Mouse (Mus musculus) MEL (cell line): ENCODE measurements at regions not wholly inside any gene's neighbourhood (a gene's known extent, or its start where the extent isn't known, plus 50 kb on each side); places are given as distances from the start of the nearest gene placed in this dataset.
A peak's percentile ranks its signal among the peaks of the same experiment; 100 is the strongest.

Source experiments
- DNase-seq: peaks from one replicate; pipeline ENCODE4 v3.0.0; 2011; ENCODE audit warnings: low read depth, low spot score
- H3K27ac ChIP-seq: 2 replicates; pipeline ENCODE4 v1.5.1; 2012; ENCODE audit warnings: low read depth, mild to moderate bottlenecking, control low read depth, low read length, moderate library complexity; ENCODE audit not compliant: control insufficient read depth
- H3K27me3 ChIP-seq, 2 experiments: fragments of 150-350 bp in 1 of 2; sonication (generic) in 1 of 2; 2 replicates each; pipeline ENCODE4 v1.6.1; 2012; ENCODE audit warnings: low read length in 2 of 2, mild to moderate bottlenecking in 2 of 2, improper control_type of control experiment in 1 of 2, moderate library complexity in 1 of 2; ENCODE audit not compliant: insufficient read depth in 2 of 2, control insufficient read depth in 1 of 2
- H3K36me3 ChIP-seq, 2 experiments: 2 replicates each; pipeline ENCODE4 v1.6.1; 2012 to 2014; ENCODE audit warnings: low read length in 2 of 2, improper control_type of control experiment in 1 of 2, inconsistent platforms in 1 of 2, mild to moderate bottlenecking in 1 of 2; ENCODE audit not compliant: insufficient read depth in 2 of 2, control insufficient read depth in 1 of 2
- H3K4me1 ChIP-seq, 2 experiments: fragments of 150-350 bp in 1 of 2; sonication (generic) in 1 of 2; 2 replicates each; pipeline ENCODE4 v1.6.1; 2012; ENCODE audit warnings: low read length in 2 of 2, improper control_type of control experiment in 1 of 2, mild to moderate bottlenecking in 1 of 2; ENCODE audit not compliant: insufficient read depth in 2 of 2, control insufficient read depth in 1 of 2
- H3K4me3 ChIP-seq, 2 experiments: fragments of 150-350 bp in 1 of 2; sonication (generic) in 1 of 2; 2 replicates each; pipeline ENCODE4 v1.5.1; 2012; ENCODE audit warnings: low read depth in 2 of 2, low read length in 2 of 2, mild to moderate bottlenecking in 2 of 2, moderate library complexity in 2 of 2, control low read depth in 1 of 2, improper control_type of control experiment in 1 of 2; ENCODE audit not compliant: control insufficient read depth in 1 of 2, insufficient read depth in 1 of 2
- H3K79me2 ChIP-seq: 2 replicates; pipeline ENCODE4 v1.6.1; 2012; ENCODE audit warnings: mild to moderate bottlenecking, low read length, moderate library complexity; ENCODE audit not compliant: control insufficient read depth, poor library complexity, insufficient read depth
- H3K9ac ChIP-seq: 2 replicates; pipeline ENCODE4 v1.6.1; 2012; ENCODE audit warnings: low read depth, mild to moderate bottlenecking, control low read depth, low read length, moderate library complexity; ENCODE audit not compliant: control insufficient read depth, poor library complexity, severe bottlenecking
- H3K9me3 ChIP-seq: fragments of 150-350 bp; sonication (generic); replicated peaks from 2 replicates; pipeline ENCODE4 v1.6.1; 2012; ENCODE audit warnings: mild to moderate bottlenecking, low read length, improper control_type of control experiment, moderate library complexity; ENCODE audit not compliant: insufficient read depth
- CTCF ChIP-seq, 3 experiments: IDR thresholded peaks in 2 of 3; conservative IDR thresholded peaks in 1 of 3; 2 replicates each; pipeline ENCODE4 v1.5.1; 2011 to 2012; ENCODE audit warnings: low read length in 3 of 3, low read depth in 2 of 3, mild to moderate bottlenecking in 2 of 3, improper control_type of control experiment in 1 of 3, inconsistent platforms in 1 of 3, mixed read lengths in 1 of 3, moderate library complexity in 1 of 3; ENCODE audit not compliant: control insufficient read depth in 1 of 3, insufficient read depth in 1 of 3, poor library complexity in 1 of 3, severe bottlenecking in 1 of 3
- E2F4 ChIP-seq: IDR thresholded peaks from 2 replicates; pipeline ENCODE4 v1.6.1; 2011; ENCODE audit warnings: low read depth, low read length, improper control_type of control experiment, borderline replicate concordance
- ELF1 ChIP-seq: IDR thresholded peaks from 2 replicates; pipeline ENCODE4 v1.6.1; 2014; ENCODE audit warnings: low read depth, mild to moderate bottlenecking, inconsistent platforms, low read length, improper control_type of control experiment, moderate library complexity
- ETS1 ChIP-seq: IDR thresholded peaks from 2 replicates; pipeline ENCODE4 v1.6.1; 2012; ENCODE audit warnings: low read depth, mild to moderate bottlenecking, inconsistent platforms, low read length, improper control_type of control experiment, moderate library complexity
- GABPA ChIP-seq: IDR thresholded peaks from 2 replicates; pipeline ENCODE4 v1.6.1; 2012; ENCODE audit warnings: low read depth, mild to moderate bottlenecking, inconsistent platforms, low read length, improper control_type of control experiment, moderate library complexity
- HCFC1 ChIP-seq: IDR thresholded peaks from 2 replicates; pipeline ENCODE4 v1.6.1; 2012; ENCODE audit warnings: low read depth, mild to moderate bottlenecking, inconsistent platforms, low read length, improper control_type of control experiment, moderate library complexity
- JUND ChIP-seq: IDR thresholded peaks from 2 replicates; pipeline ENCODE4 v1.6.1; 2011; ENCODE audit warnings: low read depth, mild to moderate bottlenecking, improper control_type of control experiment, low read length
- MEF2A ChIP-seq: IDR thresholded peaks from 2 replicates; pipeline ENCODE4 v1.6.1; 2014; ENCODE audit warnings: low read depth, mild to moderate bottlenecking, inconsistent platforms, low read length, improper control_type of control experiment; ENCODE audit not compliant: poor library complexity, insufficient replicate concordance, severe bottlenecking; ENCODE audit errors: extremely low read depth
- MYB ChIP-seq: IDR thresholded peaks from 2 replicates; pipeline ENCODE4 v1.6.1; 2011; ENCODE audit warnings: mild to moderate bottlenecking, low read depth, low read length, improper control_type of control experiment
- MYC ChIP-seq: IDR thresholded peaks from 2 replicates; pipeline ENCODE4 v1.6.1; 2011; ENCODE audit warnings: low read depth, mild to moderate bottlenecking, low read length, improper control_type of control experiment, moderate library complexity
- NELFE ChIP-seq: IDR thresholded peaks from 2 replicates; pipeline ENCODE4 v1.6.1; 2011; ENCODE audit warnings: low read depth, low read length, improper control_type of control experiment
- NRF1 ChIP-seq: IDR thresholded peaks from 2 replicates; pipeline ENCODE4 v1.6.1; 2014; ENCODE audit warnings: low read depth, mild to moderate bottlenecking, inconsistent platforms, low read length, improper control_type of control experiment, moderate library complexity; ENCODE audit not compliant: poor library complexity, insufficient read depth, severe bottlenecking
- POLR2A ChIP-seq, 2 experiments: IDR thresholded peaks; 2 replicates each; pipeline ENCODE4 v1.6.1; 2011 to 2012; ENCODE audit warnings: low read length in 2 of 2, mild to moderate bottlenecking in 2 of 2, control low read depth in 1 of 2, improper control_type of control experiment in 1 of 2, low read depth in 1 of 2, moderate library complexity in 1 of 2; ENCODE audit not compliant: control insufficient read depth in 1 of 2, insufficient read depth in 1 of 2, poor library complexity in 1 of 2
- POLR2AphosphoS5 ChIP-seq: IDR thresholded peaks from 2 replicates; pipeline ENCODE4 v1.6.1; 2012; ENCODE audit warnings: low read depth, borderline replicate concordance, mild to moderate bottlenecking, inconsistent platforms, low read length, moderate library complexity, mixed read lengths
- SIN3A ChIP-seq: IDR thresholded peaks from 2 replicates; pipeline ENCODE4 v1.6.1; 2012; ENCODE audit warnings: low read length, improper control_type of control experiment, inconsistent platforms
- SMC3 ChIP-seq: IDR thresholded peaks from 2 replicates; pipeline ENCODE4 v1.6.1; 2011; ENCODE audit warnings: low read depth, low read length, improper control_type of control experiment
- TAL1 ChIP-seq: IDR thresholded peaks from 2 replicates; pipeline ENCODE4 v1.6.1; 2012; ENCODE audit warnings: mild to moderate bottlenecking, inconsistent platforms, low read length, moderate library complexity, mixed read lengths
- TBP ChIP-seq: IDR thresholded peaks from 2 replicates; pipeline ENCODE4 v1.8.0; 2011; ENCODE audit warnings: low read depth, low read length, improper control_type of control experiment
- TCF12 ChIP-seq: IDR thresholded peaks from 2 replicates; pipeline ENCODE4 v1.6.1; 2014; ENCODE audit warnings: low read depth, mild to moderate bottlenecking, inconsistent platforms, low read length, improper control_type of control experiment, moderate library complexity
- UBTF ChIP-seq: IDR thresholded peaks from 2 replicates; pipeline ENCODE4 v1.6.1; 2012; ENCODE audit warnings: low read depth, mild to moderate bottlenecking, inconsistent platforms, low read length, improper control_type of control experiment, moderate library complexity, borderline replicate concordance; ENCODE audit not compliant: insufficient read depth
- USF1 ChIP-seq: IDR thresholded peaks from 2 replicates; pipeline ENCODE4 v1.6.1; 2014; ENCODE audit warnings: low read depth, mild to moderate bottlenecking, inconsistent platforms, low read length, improper control_type of control experiment, moderate library complexity
- USF2 ChIP-seq, 2 experiments: IDR thresholded peaks; 2 replicates each; pipeline ENCODE4 v1.6.1; 2011 to 2012; ENCODE audit warnings: improper control_type of control experiment in 2 of 2, low read length in 2 of 2, borderline replicate concordance in 1 of 2, inconsistent platforms in 1 of 2, low read depth in 1 of 2, mild to moderate bottlenecking in 1 of 2; ENCODE audit not compliant: insufficient read depth in 1 of 2
- ZC3H11A ChIP-seq: IDR thresholded peaks from 2 replicates; pipeline ENCODE4 v1.6.1; 2012; ENCODE audit warnings: low read depth, mild to moderate bottlenecking, inconsistent platforms, low read length, improper control_type of control experiment

DNA sequence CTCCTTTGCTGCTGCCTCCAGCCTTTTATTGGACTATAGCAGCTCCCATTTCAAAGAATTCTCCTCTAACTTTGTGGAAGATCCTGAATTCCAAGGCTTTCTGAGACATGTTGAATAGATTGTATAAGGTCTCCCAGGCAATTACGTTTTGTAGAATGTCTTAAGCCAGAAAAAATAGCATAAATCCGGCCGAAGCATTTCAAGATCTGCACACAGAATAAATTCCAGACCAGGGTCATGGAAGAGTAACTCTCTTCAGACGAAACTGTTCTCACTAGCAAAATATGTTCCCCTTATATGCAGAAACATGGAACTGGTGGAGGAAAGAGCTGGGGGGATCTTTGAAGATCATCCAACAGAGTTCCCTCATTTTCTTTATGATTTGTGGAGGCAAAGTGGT lies 259.5 kb downstream of the Pmp22 start:
- Histone ChIP-seq H3K9ac (no peak overlapping the region), H3K4me3 (no peak overlapping the region), H3K27me3 (no peaks in the 10 kb centered on the region), H3K9me3 (0 out of 2 replicates have a peak, but pooled peaks cover 2% of the 10 kb centered on the region), H3K79me2 (no peaks in the 10 kb centered on the region), H3K4me1 (no peaks in the 10 kb centered on the region), H3K36me3 (no peaks in the 10 kb centered on the region), H3K27ac (no peak overlapping the region)
- no peak for DNase-seq
- TF ChIP-seq SMC3 (no peak), POLR2A (IDR thresholded peaks at IDR 0.05; ENCODE audit: control insufficient read depth in 1 of 2, insufficient read depth in 1 of 2, low read depth in 1 of 2, low read length in 2 of 2, poor library complexity in 1 of 2) (no peak), UBTF (no peak), ELF1 (no peak), MYC (no peak), HCFC1 (no peak)

DNA sequence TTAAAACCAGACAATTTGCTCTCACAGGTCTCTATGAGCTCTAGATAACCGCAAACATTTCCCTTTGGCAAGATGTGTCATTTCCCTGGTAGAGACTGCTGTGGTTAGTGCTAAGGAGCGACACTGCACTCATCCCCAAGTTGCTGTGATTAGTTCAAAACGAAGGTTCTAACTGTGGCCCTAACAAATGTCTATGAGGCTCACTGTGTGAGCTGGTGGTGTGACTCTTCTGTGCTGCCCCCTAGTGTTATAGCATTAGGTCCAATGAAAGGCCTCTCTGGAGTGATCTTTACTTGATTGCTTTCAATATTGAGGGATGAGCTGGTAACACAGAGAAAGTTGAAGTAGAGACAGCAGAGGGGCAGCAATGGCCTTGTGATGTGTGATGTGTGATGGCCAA lies 262.7 kb downstream of the Pmp22 start:
- DNase-seq, result no peak
- H3K27ac ChIP-seq, result no peak overlapping the region
- TF ChIP-seq CTCF (IDR thresholded peaks at IDR 0.05 in 2 of 3, conservative IDR thresholded peaks at IDR 0.05 in 1 of 3; ENCODE audit: control insufficient read depth in 1 of 3, insufficient read depth in 1 of 3, low read depth in 2 of 3, low read length in 3 of 3, poor library complexity in 1 of 3, severe bottlenecking in 1 of 3), result peak in 1 of 3 experiments; percentile 1; a peak in 1 of 6 replicates
- no peak for TF ChIP-seq USF2 (IDR thresholded peaks at IDR 0.05; ENCODE audit: borderline replicate concordance in 1 of 2, insufficient read depth in 1 of 2, low read depth in 1 of 2, low read length in 2 of 2)

DNA sequence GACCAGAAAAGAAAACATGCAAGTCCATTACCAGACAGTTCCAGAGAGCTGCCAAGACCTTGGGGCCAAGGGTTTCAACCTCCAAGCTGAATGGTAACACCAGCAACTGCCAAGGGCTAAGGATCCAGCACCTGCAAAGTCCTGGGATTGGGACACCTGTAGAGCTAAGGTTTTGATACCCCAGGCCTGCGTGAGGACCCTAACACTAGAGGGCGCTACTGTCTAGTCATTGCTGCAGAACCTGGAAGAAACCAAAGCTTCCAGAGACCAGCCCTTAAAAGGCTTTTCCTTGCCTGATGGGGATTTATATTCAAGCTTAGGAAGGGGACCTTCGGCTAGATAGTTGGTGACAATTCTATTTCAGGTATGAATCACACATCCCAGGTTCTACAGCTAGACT lies 263.6 kb downstream of the Pmp22 start:
- Histone ChIP-seq H3K27me3 (no peaks in the 10 kb centered on the region), H3K4me3 (no peak overlapping the region), H3K9me3 (0 out of 2 replicates have a peak, but pooled peaks cover 2% of the 10 kb centered on the region), H3K9ac (no peak overlapping the region), H3K27ac (no peak overlapping the region), H3K4me1 (no peaks in the 10 kb centered on the region), H3K79me2 (no peaks in the 10 kb centered on the region), H3K36me3 (no peaks in the 10 kb centered on the region)
- DNase-seq, result peak; percentile 10
- TF ChIP-seq POLR2A (IDR thresholded peaks at IDR 0.05; ENCODE audit: control insufficient read depth in 1 of 2, insufficient read depth in 1 of 2, low read depth in 1 of 2, low read length in 2 of 2, poor library complexity in 1 of 2) (no peak), MEF2A (no peak), USF2 (IDR thresholded peaks at IDR 0.05; ENCODE audit: borderline replicate concordance in 1 of 2, insufficient read depth in 1 of 2, low read depth in 1 of 2, low read length in 2 of 2) (no peak), E2F4 (no peak), ELF1 (no peak), TAL1 (no peak), ZC3H11A (no peak), TBP (no peak), MYB (no peak), NELFE (no peak), USF1 (no peak), UBTF (no peak), GABPA (no peak), ETS1 (no peak), TCF12 (no peak), SMC3 (peak; percentile 20; the same call in 1 of the 2 replicates), POLR2AphosphoS5 (no peak), HCFC1 (no peak), JUND (no peak), SIN3A (no peak), CTCF (IDR thresholded peaks at IDR 0.05 in 2 of 3, conservative IDR thresholded peaks at IDR 0.05 in 1 of 3; ENCODE audit: control insufficient read depth in 1 of 3, insufficient read depth in 1 of 3, low read depth in 2 of 3, low read length in 3 of 3, poor library complexity in 1 of 3, severe bottlenecking in 1 of 3) (peak; percentile 16 to 40 (median 29); a peak in 5 of 6 replicates), NRF1 (no peak)

More for the DNA sequence above, 262.7 kb downstream of the Pmp22 start:
- Histone ChIP-seq H3K9ac (no peak overlapping the region), H3K36me3 (no peaks in the 10 kb centered on the region), H3K27me3 (no peaks in the 10 kb centered on the region), H3K4me3 (no peak overlapping the region), H3K4me1 (no peaks in the 10 kb centered on the region), H3K79me2 (no peaks in the 10 kb centered on the region), H3K9me3 (0 out of 2 replicates have a peak, but pooled peaks cover 2% of the 10 kb centered on the region)
